Mouse (Mus musculus) erythroblast, adult 5-6 weeks (primary cell): ENCODE data around the gene Fbxo41. TPM values are rescaled to one million over a fixed set of nuclear protein-coding genes. Genes with fewer than 3 reads are reported as not detected.
A peak's percentile ranks its signal among the peaks of the same experiment; 100 is the strongest.

Experiments
- ATAC-seq: replicated peaks from 2 replicates; pipeline ENCODE4 v1.8.0; 2016; ENCODE audit warnings: moderate number of reproducible peaks, mild to moderate bottlenecking, moderate TSS enrichment, inconsistent platforms; ENCODE audit not compliant: poor library complexity, low FRiP score, severe bottlenecking
- total RNA-seq, 2 experiments: library from RNA; stranded (forward) in 1 of 2; stranded (reverse) in 1 of 2; fragments of 150-400 nt in 1 of 2; fragments of 200-764, 138-1000 nt in 1 of 2; gene quantifications; 2 replicates each; pipeline versions ENCODE4 v1.2.3 to v1.2.4; 2015 to 2017; ENCODE audit warnings: low replicate concordance in 2 of 2

Fbxo41 gene
- total RNA-seq, 2 experiments from 2014 or later: not detected

DNA sequence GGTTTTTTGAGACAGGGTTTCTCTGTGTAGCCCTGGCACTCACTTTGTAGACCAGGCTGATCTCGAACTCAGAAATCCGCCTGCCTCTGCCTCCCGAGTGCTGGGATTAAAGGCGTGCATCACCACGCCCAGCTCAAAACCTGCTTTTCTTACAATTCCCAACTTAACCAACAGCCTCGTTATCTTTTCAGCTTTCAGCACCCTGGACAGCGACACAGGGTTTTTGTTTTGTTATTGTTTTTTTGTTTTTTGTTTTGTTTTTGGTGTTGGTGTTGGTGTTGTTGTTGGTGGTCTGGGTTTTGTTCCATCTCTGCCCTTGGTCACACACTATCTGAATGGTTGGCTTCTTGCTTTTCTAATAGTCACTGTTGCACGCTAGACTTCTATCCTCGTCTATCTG, 4.6 kb downstream of the Fbxo41 start:
- no peak for ATAC-seq

DNA sequence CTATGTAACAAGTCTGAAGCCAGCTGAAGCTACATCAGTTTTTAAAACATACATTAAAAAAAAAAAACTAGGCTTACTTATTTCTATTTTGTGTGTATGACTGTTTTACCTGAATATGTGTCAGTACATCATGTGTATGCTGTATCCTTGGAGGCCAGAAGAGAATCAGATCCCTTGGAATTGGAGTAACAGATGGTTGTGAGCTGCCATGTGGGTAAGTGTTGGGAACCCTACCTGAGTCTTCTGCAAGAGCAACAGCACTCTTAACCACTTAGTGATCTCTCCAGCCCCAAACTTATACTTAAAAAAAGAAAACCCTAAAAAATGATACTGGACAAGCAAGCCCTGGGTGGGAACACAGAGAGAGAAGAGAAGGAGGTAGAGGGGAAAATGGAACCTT, 5.8 kb downstream of the Fbxo41 start:
- ATAC-seq: no peak

- no peak for ATAC-seq
Measured at GRCm38 (mm10) chr6:85491606-85492005, 11.2 kb downstream of the Fbxo41 start.

GRCm38 (mm10) chr6:85490252-85490651, 12.5 kb downstream of the Fbxo41 start:
- no peak for ATAC-seq

DNA sequence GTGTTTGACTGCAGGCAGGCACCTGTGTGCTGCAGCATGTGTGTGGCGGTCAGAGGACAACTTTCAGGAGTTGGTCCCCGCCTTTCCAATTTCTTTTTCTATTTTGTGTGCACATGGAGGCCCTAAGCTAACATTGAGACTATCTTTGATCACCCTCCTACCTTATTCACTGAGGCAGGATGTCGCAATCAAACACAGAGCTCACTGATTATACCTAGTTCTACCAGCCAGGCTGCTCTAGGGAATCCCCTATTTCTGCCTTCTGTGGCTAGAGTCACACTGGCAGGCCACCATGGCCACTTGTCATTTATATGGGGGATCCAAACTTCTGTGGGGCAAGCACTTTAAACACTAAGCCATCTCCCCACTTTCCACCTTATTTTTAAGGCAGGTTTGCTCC, 13.1 kb downstream of the Fbxo41 start:
- no peak for ATAC-seq

- no peak for ATAC-seq
Measured at GRCm38 (mm10) chr6:85488510-85488909, 14.3 kb downstream of the Fbxo41 start.

DNA sequence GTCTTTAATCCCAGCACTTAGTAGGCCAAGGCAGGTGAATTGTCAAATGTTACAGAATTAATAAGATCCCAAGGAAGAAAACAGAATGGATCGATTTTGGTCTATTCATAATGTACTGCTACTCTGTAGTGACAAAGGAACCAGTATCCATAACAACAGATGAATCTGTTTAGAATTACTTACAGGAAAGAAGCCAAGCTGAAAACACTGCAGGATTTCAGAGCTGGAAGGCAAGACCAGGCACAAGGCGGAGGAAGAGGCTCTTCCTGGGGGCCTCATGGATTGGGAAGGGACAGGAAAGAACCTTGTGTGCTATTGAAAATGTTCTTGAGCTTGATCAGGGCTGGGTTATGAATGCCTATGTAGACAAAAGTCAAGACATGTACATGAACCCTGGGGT, 17.1 kb downstream of the Fbxo41 start:
- no peak for ATAC-seq

GRCm38 (mm10) chr6:85483843-85484721, 18.7 kb downstream of the Fbxo41 start:
- no peak for ATAC-seq

DNA sequence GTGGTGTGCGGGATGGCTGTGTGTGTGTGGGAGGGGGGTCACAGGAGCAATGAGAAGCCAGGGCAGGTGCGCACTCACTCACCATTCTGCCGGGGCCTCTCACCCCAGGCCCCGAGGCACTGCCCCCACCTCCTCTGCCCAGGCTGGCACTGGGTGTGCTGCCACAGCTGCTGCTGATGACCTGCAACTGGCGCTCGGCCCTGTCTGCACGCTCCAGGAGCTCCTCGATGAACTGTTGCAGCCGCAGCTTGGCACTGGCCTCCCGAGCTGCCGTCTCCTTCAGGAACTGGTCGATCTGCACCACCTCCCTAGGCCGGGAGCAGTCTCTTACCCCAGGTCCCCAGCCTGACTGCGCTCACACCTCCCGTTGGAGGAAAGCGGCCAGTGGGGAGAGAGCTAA, 22.1 kb downstream of the Fbxo41 start:
- no peak for ATAC-seq

DNA sequence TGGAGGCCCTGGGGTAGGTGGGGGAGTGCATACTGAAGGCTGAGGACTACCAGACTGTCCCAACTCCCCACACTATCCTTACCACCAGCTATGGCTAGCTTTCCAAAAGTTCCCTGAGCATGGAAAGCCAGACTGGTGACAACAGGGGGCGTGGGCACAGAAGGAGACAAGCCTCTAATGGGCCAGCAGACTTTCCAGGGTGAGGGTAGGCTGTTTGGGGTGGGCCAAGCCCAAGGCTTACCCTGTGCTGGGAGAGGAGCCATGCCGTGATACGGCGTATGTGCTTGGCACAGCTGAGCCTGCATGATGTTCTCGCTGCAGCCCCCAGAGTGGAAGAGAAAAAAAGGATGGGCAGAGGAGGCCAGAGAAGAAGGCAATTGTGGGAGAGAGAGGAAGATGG, 22.8 kb downstream of the Fbxo41 start:
- ATAC-seq: no peak

- 0 out of 2 replicates have a peak, but pooled peaks have one; percentile 16 for ATAC-seq
Measured at GRCm38 (mm10) chr6:85478416-85478815, 24.4 kb downstream of the Fbxo41 start.

DNA sequence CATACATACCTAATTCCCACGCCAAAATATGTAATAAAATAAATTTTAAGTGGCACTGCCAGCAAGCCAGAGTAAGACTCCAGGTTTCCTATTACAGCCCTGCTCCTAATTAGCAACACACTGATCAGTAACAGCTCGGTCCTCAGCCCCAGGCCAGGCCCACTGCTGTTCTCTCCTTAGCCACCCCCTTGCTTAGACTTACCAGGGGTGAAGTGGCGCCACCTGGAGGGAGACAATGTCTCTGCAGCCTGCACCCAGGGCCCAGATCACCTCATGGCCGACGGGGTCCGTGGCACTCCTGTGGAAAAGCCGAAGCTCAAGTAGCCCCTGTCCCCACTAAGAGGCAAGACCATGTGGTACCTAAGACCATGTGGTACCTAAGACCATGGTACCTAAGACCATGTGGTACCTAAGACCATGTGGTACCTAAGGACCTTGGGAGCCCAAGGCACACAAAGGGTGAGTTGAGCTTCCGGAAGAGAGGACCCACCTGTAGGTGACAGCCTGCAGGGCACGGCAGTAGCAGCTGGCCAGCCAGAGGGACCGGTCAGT, 25.4 kb downstream of the Fbxo41 start:
- ATAC-seq: peak; percentile 69

- ATAC-seq: no peak
Measured at GRCm38 (mm10) chr6:85475581-85475980, 27.2 kb downstream of the Fbxo41 start.

- no peak for ATAC-seq
Measured at GRCm38 (mm10) chr6:85472542-85472941, 30.3 kb downstream of the Fbxo41 start.

- ATAC-seq: no peak
Measured at GRCm38 (mm10) chr6:85471962-85472361, 30.8 kb downstream of the Fbxo41 start.

DNA sequence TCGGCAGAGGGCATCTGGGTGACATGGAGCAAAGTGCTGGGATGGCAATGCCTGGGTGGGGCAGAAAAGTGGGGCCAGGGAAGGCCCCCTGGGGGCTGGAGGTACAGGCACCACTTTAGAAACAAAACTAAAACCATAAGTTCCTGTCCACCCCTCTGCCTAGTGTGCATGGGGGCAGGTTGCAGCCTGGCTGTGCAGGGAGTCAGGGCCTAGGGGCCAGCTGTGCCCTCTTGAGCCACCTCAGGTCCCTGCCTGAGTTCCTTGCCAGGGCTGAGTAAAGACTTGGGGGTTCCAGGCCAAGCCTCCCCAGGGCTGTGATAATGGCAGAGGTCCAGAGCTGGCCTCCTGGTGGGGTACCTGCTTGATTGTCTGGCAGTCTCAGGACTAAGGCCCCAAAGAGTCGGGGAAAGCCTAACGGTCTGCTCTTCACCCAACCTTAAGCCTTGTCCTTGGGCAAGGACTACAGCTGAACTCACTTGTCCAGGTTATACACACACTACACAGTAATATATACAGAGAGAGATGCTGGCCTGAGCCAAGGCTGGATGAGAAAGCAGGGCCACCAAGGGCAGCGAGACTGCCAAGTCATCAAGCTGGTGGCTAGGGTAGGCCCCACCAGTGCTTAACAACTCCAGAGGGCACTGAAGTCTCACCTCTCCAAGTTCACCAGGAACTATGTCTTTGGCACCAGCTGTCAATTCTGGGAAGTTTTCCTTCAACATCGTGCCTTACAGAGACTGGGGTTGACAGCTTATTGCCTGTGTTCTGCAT, 32.9 kb downstream of the Fbxo41 start:
- ATAC-seq: no peak

DNA sequence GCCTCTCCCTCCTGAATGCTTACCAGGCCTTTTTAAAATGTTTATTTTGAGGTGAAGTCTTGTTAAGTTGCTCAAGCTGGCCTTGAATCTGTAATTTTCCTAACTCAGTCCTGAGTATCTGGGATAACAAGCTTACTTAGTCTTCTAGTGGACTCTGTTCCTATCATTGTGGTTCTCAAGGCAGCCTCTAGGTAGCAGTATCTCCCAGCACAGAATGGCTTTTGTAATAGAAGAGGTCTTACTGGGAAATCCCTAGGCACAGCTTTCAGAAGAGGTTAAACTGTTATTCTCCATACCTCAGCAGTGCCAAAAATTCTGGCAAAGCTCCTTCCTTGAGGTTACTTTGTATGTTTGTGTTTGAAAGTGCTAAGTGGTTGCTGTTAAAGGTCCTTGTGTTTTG, 37.4 kb downstream of the Fbxo41 start:
- ATAC-seq: no peak

- no peak for ATAC-seq
Measured at GRCm38 (mm10) chr6:85459621-85460020, 43.2 kb downstream of the Fbxo41 start.

DNA sequence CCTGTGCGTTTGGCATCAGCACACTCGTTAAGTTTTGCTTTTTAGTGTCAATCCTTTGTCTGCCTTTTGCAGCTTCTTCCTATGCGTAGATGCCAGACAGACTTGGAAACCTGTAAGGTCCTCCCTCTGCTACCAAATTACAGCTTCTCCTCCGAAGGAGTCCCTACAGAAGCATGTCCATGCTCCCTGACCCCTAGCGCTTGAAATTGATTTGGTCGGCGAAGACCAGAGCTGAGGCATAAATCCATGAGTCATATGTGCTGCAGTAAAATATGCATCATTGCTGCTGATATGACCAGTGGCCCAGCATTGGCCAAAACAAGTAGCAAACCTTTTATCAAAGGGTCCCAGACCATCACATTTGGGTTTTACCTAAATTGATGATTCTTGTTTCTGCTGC, 50.0 kb downstream of the Fbxo41 start:
- ATAC-seq: peak; percentile 47

GRCm38 (mm10) chr6:85452411-85452665, 50.5 kb downstream of the Fbxo41 start:
- 0 out of 2 replicates have a peak, but pooled peaks have one; percentile 4 for ATAC-seq
